Mouse (Mus musculus): Measurements from ENCODE around the gene Rpsa. TPM values are rescaled to one million over a fixed set of nuclear protein-coding genes. Genes with fewer than 3 reads are reported as not detected.
"Not testable (repeated sequence)": the region's sequence is repeated elsewhere in the genome, so short reads cannot be mapped to it uniquely, and the experiment has no call there.

Gene Rpsa
- polyA plus RNA-seq, 1 experiment from 2014 or later = 1,386 TPM

DNA sequence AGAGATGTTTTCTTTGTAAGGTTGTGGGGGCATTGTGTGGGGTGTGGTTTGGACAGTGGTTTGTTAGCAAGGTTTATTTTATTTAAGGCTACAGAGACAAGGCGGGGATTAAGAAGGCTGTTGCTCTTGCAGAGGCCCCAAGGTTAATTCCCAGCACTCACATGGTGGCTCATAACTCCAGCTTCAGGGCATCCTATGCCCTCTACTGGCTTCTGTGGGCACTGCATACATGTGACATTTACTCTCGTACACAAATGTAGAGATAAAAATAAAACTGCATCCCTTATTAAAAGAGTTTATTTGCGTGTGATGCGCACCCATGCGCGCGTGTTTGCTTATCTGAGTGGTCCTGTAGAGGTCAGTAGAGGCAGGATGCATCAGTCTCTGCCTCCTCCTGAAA lies 38.4 kb upstream of the Rpsa start:
- H3K4me3 ChIP-seq (ENCODE audit: low read length) = no peak overlapping the region
- no peak overlapping the region for H3K9ac ChIP-seq (ENCODE audit: low read length)
- no peaks in the 10 kb centered on the region for H3K36me3 ChIP-seq (ENCODE audit: control insufficient read depth, insufficient read depth, low read length)
- WGBS = 82% methylated on average over 7 of the region's 7 CpGs
- 0 out of 2 replicates have a peak, but pooled peaks cover 2% of the 10 kb centered on the region for H3K9me3 ChIP-seq (ENCODE audit: control insufficient read depth, low read length)
- no peak overlapping the region for H3K27ac ChIP-seq (ENCODE audit: low read length)
- H3K27me3 ChIP-seq (ENCODE audit: control insufficient read depth, insufficient read depth, low read depth, low read length) = no peaks in the 10 kb centered on the region
- H3K4me2 ChIP-seq (ENCODE audit: low read depth, low read length) = no peak overlapping the region
- no peak for ATAC-seq (ENCODE audit: low read depth)
- H3K4me1 ChIP-seq (replicated peaks; ENCODE audit: control insufficient read depth, insufficient read depth, low read length) = no peaks in the 10 kb centered on the region

DNA sequence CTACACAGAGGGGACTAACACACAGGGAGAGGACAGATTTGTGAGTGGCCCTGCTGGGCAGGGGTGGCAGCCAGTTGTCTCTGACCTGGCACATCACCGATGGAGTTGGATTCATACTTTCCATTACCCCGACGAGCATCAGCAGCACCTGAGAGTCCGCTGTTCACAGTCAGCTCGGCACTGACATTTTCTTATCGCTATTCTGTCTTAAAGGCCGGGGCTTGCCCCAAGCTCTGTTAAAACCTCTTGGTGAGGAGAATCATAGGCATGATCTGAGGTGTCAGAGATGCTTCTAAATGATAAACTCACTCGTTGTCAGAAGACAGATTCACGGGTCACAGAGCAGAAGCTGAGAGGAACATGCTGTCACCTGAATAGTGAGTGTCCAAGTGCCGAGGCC lies 36.4 kb upstream of the Rpsa start:
- Histone ChIP-seq H3K27me3 (ENCODE audit: control insufficient read depth, insufficient read depth, low read depth, low read length) (no peaks in the 10 kb centered on the region), H3K9me3 (ENCODE audit: control insufficient read depth, low read length) (0 out of 2 replicates have a peak, but pooled peaks cover 2% of the 10 kb centered on the region), H3K27ac (ENCODE audit: low read length) (no peak overlapping the region), H3K4me2 (ENCODE audit: low read depth, low read length) (no peak overlapping the region), H3K4me1 (replicated peaks; ENCODE audit: control insufficient read depth, insufficient read depth, low read length) (no peaks in the 10 kb centered on the region), H3K9ac (ENCODE audit: low read length) (no peak overlapping the region), H3K4me3 (ENCODE audit: low read length) (no peak overlapping the region), H3K36me3 (ENCODE audit: control insufficient read depth, insufficient read depth, low read length) (no peaks in the 10 kb centered on the region)
- WGBS = 64% methylated on average over 10 of the region's 10 CpGs
- ATAC-seq (ENCODE audit: low read depth) = no peak

DNA sequence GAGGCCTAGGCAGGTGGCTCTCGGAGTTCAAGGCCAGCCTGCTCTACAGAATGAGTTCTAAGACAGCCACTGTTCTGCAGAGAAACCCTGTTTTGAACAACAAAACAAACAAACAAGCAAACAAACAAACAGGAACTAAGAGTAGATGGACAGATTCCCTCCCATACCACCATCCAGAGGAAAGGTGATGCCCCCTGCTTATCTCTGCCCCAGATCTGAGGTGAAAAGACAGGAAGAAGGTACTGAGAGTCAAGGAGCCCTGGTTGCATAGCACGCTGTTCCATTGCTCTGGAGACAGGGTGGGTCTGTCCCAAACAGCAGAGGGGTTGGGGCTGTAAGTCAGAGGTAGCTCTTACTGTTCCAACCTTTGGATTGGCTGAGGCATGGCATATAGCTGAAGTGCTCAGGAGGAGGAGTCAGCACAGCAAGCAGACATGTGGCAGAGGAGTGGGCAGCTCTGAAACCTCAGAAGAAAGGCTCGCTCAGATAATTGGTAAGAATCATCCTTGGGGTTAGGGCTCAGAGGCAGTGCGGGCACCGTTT lies 35.7 kb upstream of the Rpsa start, which contains the start of gene Ccr8:
TSS of gene Ccr8 (plus strand) at position 419 of the 543 bp plus-strand sequence.
- no peak within 1 kb of the TSS for H3K4me3 ChIP-seq (ENCODE audit: low read length)
- 0 out of 2 replicates have a peak, but pooled peaks cover 2% of the 10 kb centered on the region for H3K9me3 ChIP-seq (ENCODE audit: control insufficient read depth, low read length)
- no peaks in the 10 kb centered on the region for H3K27me3 ChIP-seq (ENCODE audit: control insufficient read depth, insufficient read depth, low read depth, low read length)
- no peak within 1 kb of the TSS for H3K4me2 ChIP-seq (ENCODE audit: low read depth, low read length)
- ATAC-seq (ENCODE audit: low read depth) = no peak
- H3K4me1 ChIP-seq (replicated peaks; ENCODE audit: control insufficient read depth, insufficient read depth, low read length) = no peaks in the 10 kb centered on the region
- no peaks in the 10 kb centered on the region for H3K36me3 ChIP-seq (ENCODE audit: control insufficient read depth, insufficient read depth, low read length)
- H3K27ac ChIP-seq (ENCODE audit: low read length) = no peak within 1 kb of the TSS
- H3K9ac ChIP-seq (ENCODE audit: low read length) = no peak within 1 kb of the TSS
- 68% methylated on average over 5 of the region's 5 CpGs for WGBS

DNA sequence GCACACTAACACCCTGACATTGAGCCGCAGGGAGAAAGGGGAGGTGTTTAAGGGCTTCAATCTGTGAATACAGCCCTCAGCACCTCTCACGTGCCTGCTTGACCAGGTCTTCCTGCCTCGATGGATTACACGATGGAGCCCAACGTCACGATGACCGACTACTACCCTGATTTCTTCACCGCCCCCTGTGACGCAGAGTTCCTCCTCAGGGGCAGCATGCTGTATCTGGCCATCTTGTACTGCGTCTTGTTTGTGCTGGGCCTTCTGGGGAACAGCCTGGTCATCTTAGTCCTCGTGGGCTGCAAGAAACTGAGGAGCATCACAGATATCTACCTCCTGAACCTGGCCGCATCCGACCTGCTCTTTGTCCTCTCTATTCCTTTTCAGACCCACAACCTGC lies 33.8 kb upstream of the Rpsa start:
- no peaks in the 10 kb centered on the region for H3K4me1 ChIP-seq (replicated peaks; ENCODE audit: control insufficient read depth, insufficient read depth, low read length)
- H3K4me3 ChIP-seq (ENCODE audit: low read length) = no peak overlapping the region
- 0 out of 2 replicates have a peak, but pooled peaks cover 2% of the 10 kb centered on the region for H3K9me3 ChIP-seq (ENCODE audit: control insufficient read depth, low read length)
- H3K9ac ChIP-seq (ENCODE audit: low read length) = no peak overlapping the region
- ATAC-seq (ENCODE audit: low read depth) = no peak
- H3K36me3 ChIP-seq (ENCODE audit: control insufficient read depth, insufficient read depth, low read length) = no peaks in the 10 kb centered on the region
- H3K27ac ChIP-seq (ENCODE audit: low read length) = no peak overlapping the region
- H3K4me2 ChIP-seq (ENCODE audit: low read depth, low read length) = no peak overlapping the region
- no peaks in the 10 kb centered on the region for H3K27me3 ChIP-seq (ENCODE audit: control insufficient read depth, insufficient read depth, low read depth, low read length)
- WGBS = 82% methylated on average over 13 of the region's 13 CpGs

DNA sequence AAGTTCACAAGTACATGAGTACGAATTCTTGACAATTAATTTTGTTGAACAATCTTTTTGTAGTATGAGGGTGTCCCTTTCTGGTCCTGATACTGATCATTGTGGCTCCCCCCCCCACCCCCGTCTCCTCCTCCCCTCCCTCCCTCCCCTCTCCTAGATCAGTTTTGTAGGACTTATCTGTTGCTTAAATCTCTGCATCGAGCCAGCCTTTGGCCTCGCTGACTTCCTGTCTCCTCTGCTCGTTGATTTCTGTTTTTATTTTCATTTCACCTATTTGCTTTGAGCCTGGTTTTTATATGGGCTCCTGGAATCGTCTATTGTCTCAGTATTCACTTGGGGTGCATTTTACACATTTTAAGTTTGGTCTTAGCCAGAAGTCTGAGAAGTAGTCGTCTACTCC lies 31.6 kb upstream of the Rpsa start:
- Histone ChIP-seq H3K9ac (ENCODE audit: low read length) (no peak overlapping the region), H3K36me3 (ENCODE audit: control insufficient read depth, insufficient read depth, low read length) (no peaks in the 10 kb centered on the region), H3K4me3 (ENCODE audit: low read length) (no peak overlapping the region), H3K4me1 (replicated peaks; ENCODE audit: control insufficient read depth, insufficient read depth, low read length) (no peaks in the 10 kb centered on the region), H3K4me2 (ENCODE audit: low read depth, low read length) (no peak overlapping the region), H3K27me3 (ENCODE audit: control insufficient read depth, insufficient read depth, low read depth, low read length) (no peaks in the 10 kb centered on the region), H3K27ac (ENCODE audit: low read length) (no peak overlapping the region), H3K9me3 (ENCODE audit: control insufficient read depth, low read length) (no peaks in the 10 kb centered on the region)
- no peak for ATAC-seq (ENCODE audit: low read depth)
- 43% methylated on average over 7 of the region's 7 CpGs for WGBS

DNA sequence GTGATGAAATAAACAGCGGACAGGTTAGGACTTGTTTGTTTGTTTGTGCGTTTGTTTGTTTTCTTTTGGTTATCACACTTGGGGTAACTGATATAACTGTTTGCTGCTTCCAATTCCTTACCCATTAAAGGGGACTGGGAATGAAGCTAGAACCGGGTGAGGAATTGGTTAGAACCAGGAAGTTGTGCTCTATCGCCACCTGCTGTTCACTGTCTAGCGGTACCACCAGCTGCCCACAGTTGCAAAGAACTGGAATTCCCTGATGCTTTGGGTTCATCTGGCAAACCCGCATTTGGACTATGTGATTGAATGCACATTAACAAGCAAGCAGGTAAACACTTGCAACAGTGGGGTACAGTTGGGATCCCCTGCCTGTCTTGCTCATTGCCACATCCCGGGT lies 28.8 kb upstream of the Rpsa start:
- Histone ChIP-seq H3K27ac (ENCODE audit: low read length) (no peak overlapping the region), H3K9me3 (ENCODE audit: control insufficient read depth, low read length) (no peaks in the 10 kb centered on the region), H3K27me3 (ENCODE audit: control insufficient read depth, insufficient read depth, low read depth, low read length) (no peaks in the 10 kb centered on the region), H3K4me1 (replicated peaks; ENCODE audit: control insufficient read depth, insufficient read depth, low read length) (no peaks in the 10 kb centered on the region), H3K4me2 (ENCODE audit: low read depth, low read length) (no peak overlapping the region), H3K9ac (ENCODE audit: low read length) (no peak overlapping the region), H3K4me3 (ENCODE audit: low read length) (no peak overlapping the region), H3K36me3 (ENCODE audit: control insufficient read depth, insufficient read depth, low read length) (no peaks in the 10 kb centered on the region)
- peak; percentile 47; the same call in 1 of the 2 replicates for ATAC-seq (ENCODE audit: low read depth)
- 17% methylated on average over 7 of the region's 7 CpGs for WGBS

DNA sequence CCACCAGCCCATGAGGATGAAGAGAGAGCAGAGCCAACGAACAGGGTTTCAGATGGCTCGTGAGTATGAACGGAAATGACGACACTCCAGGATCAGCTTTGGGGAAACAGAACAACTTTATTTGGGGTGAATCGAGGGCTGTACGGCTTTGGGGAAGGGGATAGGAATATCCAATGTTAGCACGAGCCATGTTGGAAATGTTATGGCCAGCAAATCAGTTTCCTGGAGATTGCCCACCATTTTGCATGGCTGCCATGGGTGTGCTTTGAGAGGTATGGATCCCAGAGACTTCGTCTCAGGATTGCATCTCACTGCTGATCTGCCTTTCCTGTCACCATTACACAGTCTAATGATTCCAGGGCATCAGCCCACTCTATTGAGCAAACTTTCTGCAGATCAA lies 28.2 kb upstream of the Rpsa start:
- 89% methylated on average over 8 of the region's 8 CpGs for WGBS
- Histone ChIP-seq H3K4me2 (ENCODE audit: low read depth, low read length) (no peak overlapping the region), H3K9me3 (ENCODE audit: control insufficient read depth, low read length) (no peaks in the 10 kb centered on the region), H3K4me3 (ENCODE audit: low read length) (no peak overlapping the region), H3K4me1 (replicated peaks; ENCODE audit: control insufficient read depth, insufficient read depth, low read length) (no peaks in the 10 kb centered on the region), H3K36me3 (ENCODE audit: control insufficient read depth, insufficient read depth, low read length) (no peaks in the 10 kb centered on the region), H3K9ac (ENCODE audit: low read length) (no peak overlapping the region), H3K27me3 (ENCODE audit: control insufficient read depth, insufficient read depth, low read depth, low read length) (no peaks in the 10 kb centered on the region), H3K27ac (ENCODE audit: low read length) (no peak overlapping the region)
- no peak for ATAC-seq (ENCODE audit: low read depth)

DNA sequence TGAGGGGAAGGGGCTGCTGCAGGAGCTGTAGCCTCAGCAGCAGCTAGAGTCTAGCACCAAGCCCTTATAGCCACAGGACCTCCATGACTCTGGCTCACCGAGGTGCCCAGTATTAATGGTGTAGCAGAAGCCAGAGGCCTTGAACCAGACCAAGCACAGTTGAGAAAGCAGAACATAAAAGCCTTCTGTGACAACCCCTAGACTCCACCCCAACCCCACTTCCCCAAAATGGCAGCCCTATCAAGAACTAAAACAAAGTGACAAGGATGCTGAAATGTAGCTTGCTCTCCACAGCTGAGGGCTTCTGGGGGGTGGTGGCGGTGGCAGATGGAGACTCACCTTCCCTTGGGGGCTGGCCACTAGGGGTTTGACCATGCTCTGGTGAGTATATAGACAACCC lies 26.3 kb upstream of the Rpsa start:
- no peaks in the 10 kb centered on the region for H3K4me1 ChIP-seq (replicated peaks; ENCODE audit: control insufficient read depth, insufficient read depth, low read length)
- no peak for ATAC-seq (ENCODE audit: low read depth)
- no peaks in the 10 kb centered on the region for H3K27me3 ChIP-seq (ENCODE audit: control insufficient read depth, insufficient read depth, low read depth, low read length)
- no peaks in the 10 kb centered on the region for H3K36me3 ChIP-seq (ENCODE audit: control insufficient read depth, insufficient read depth, low read length)
- H3K9me3 ChIP-seq (ENCODE audit: control insufficient read depth, low read length) = no peaks in the 10 kb centered on the region
- no peak overlapping the region for H3K4me2 ChIP-seq (ENCODE audit: low read depth, low read length)
- H3K27ac ChIP-seq (ENCODE audit: low read length) = no peak overlapping the region
- WGBS = 96% methylated on average over 2 of the region's 2 CpGs
- no peak overlapping the region for H3K4me3 ChIP-seq (ENCODE audit: low read length)
- no peak overlapping the region for H3K9ac ChIP-seq (ENCODE audit: low read length)

DNA sequence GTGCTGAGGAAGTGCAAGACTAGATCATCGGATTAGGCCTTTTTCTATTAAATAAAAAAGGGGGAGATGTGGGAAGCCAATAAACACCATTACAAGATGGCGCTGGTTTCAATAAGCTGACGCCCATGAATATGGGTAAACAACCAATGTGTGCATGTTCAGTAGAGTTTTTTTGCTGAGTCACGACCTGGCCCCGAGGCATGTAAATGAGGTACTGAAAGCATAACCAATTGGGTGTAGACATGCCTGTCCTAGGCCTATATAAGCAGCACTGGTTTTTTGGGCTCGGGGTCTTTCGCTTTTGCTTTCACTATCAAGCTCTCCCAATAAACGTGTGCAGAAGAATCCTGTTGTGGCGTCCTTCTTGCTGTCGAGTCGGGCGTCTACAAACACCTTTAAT lies 18.5 kb upstream of the Rpsa start:
- H3K4me1 ChIP-seq (replicated peaks; ENCODE audit: control insufficient read depth, insufficient read depth, low read length); H3K9ac ChIP-seq (ENCODE audit: low read length); ATAC-seq (ENCODE audit: low read depth); H3K27me3 ChIP-seq (ENCODE audit: control insufficient read depth, insufficient read depth, low read depth, low read length); H3K9me3 ChIP-seq (ENCODE audit: control insufficient read depth, low read length); H3K4me3 ChIP-seq (ENCODE audit: low read length); H3K36me3 ChIP-seq (ENCODE audit: control insufficient read depth, insufficient read depth, low read length); H3K27ac ChIP-seq (ENCODE audit: low read length); H3K4me2 ChIP-seq (ENCODE audit: low read depth, low read length): not testable (repeated sequence)
- WGBS = 94% methylated on average over 12 of the region's 12 CpGs
